Mouse (Mus musculus): ENCODE data around the gene Glyat.

Glyat gene

DNA sequence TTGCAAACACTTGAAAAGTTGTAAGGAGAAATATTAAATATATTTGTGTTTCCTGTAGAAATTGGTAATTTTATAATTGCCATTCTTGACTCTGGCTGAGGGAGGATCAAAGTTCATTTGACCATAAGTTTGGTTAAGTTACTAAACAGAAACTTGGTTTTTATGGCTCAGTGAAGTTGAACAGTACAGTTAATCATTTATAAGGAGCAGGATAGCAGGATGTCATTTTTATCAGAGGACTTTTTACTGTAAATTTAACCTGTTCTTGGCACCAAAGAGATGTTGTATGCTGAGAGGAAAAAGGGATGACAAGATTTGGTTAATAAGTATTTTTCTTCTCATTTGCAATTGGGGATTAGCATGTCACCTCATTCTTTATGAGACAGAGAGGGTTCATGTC lies 51.5 kb downstream of the Glyat start:
- DNase-seq (ENCODE audit: low spot score), result no peak

DNA sequence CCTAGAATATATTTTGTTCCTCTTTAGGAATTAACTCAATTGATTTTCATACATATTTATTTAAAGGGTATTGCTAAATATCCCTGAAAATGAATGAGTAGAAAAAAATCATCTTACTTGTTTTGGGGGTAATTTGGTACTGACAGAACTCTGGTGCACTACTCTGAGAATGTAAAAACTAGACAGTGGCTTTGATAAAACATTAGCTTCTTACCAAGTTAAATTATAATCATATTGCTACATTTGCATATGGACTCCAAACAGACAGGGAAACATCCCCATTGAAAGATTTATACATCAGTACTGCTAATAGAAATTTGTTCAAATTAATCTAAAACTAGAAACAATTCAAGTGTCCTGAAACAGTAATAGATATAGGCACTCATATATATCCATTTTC lies 52.1 kb downstream of the Glyat start:
- no peak for DNase-seq (ENCODE audit: low spot score)

DNA sequence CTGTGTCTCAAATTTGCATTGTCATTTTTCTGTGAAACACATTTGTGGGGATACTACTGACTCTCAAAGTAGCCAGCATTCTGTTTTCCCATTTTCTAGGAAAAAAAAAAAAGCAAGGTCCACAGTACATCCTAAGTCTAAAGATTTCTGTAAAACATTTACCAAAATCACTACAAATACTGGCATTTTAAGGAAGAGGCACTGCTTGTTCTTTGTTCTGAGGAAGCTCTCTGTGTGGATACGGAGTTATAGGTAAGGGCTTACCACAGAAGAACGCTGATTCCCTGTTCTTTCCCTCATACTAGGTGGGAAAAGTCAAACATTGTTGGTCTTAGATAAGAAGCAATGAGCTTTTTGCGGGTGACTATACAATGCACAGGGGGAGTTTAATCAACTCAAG lies 62.5 kb downstream of the Glyat start, which contains the start of gene Keg1:
Gene Keg1, plus strand, starts transcription at position 197 of the 400 bp plus-strand sequence.
- DNase-seq (ENCODE audit: low spot score), result peak; percentile 14

DNA sequence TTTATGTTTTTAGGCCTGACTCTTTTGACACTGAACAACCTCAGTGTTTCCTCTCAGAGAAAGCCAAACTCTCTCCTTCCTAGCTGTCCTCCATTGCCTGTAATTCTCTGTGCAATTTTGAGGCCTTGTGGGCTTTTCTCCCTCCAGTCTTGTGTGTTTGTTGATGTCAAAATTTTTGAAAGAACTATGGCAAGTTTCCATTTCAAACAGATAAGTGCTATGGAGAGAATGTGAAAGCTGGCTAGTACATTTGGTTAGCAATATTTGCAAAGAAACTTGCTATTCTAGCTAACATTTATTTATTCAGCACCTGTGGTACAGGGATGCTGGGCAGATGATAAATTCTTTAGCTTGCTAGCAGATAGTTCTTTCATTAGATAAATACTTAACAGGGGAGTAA lies 63.1 kb downstream of the Glyat start:
- DNase-seq (ENCODE audit: low spot score), result no peak
